Mouse (Mus musculus): ENCODE measurements around the gene Cebpg. TPM values are rescaled to one million over a fixed set of nuclear protein-coding genes. Genes with fewer than 3 reads are reported as not detected.
A peak's percentile ranks its signal among the peaks of the same experiment; 100 is the strongest.

Gene Cebpg
- total RNA-seq (2021), result 10 to 100 TPM; 19.7 to 25.9 TPM
- long read RNA-seq, experiment 1, full-length matches to known transcripts, result 19 of 29 reads
- long read RNA-seq, experiment 1, partial matches to known transcripts, result 0 of 29 reads
- long read RNA-seq, experiment 1, other reads (novel, unspliced or antisense), result 10 of 29 reads
- long read RNA-seq, experiment 2, full-length matches to known transcripts, result 18 of 25 reads
- long read RNA-seq, experiment 2, partial matches to known transcripts, result 0 of 25 reads
- long read RNA-seq, experiment 2, other reads (novel, unspliced or antisense), result 7 of 25 reads

DNA sequence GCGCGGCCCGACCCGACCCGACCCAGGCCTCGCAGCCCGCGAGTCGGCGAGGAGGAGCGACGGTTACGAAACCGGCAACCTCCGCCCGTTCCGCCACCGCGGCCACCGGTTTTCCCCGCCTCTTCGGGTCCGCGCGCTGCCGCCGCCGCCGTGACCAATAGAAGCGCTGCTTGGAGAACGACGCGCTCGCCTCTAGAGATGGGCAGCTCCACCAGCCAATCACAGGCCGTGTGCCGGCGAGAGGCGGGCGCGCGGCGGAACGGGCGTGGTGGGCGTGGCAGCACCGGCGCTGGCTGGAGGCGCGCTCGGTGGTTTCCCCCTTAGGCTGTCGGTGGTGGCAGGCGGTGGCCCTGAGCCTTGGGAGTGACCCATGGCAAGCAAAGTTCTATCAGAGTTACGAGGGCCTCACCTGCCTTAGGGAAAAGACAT is at the start of gene Cebpg:
Gene Cebpg (minus strand): TSS at position 138 of the 429 bp plus-strand sequence.
- DNase-seq, result peak; percentile 97

GRCm38 (mm10) chr7:35099528-35099927 is 43.2 kb upstream of the Cebpg start:
- DNase-seq, result no peak

- no peak for DNase-seq
These were observed 42.4 kb upstream of the Cebpg start for GRCm38 (mm10) chr7:35098777-35099176.

DNA sequence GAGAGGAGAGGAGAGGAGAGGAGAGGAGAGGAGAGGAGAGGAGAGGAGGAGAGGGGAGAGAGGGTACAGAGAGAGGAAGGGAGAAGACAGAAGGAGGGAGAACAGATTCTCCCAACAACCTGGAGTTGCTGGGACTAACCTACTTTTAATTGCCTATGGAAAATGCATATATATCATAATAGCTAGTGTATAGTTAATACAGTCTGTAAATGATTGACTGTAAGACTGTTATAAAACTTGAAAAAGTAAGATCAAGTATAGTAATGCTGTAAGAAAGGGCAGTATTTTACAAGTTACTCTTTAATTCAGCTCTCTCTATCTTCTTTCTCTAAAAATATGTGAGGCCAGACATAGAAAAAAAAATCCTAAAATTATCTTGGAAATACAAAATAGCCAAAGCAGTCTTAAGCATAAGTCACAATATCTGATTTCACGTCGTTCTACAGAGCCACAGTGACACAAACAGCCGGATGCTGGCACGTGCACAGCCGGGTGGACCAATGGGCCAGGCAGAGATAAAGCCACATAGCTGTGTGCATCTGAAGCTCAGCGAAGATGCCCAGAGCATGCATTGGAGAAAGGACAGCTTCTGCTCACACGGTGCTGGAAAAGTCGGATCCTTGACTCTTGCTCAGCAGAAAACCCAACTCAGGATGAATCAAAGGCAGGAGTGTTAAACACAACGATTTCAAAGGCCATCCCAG is 38.8 kb upstream of the Cebpg start:
- no peak for DNase-seq

DNA sequence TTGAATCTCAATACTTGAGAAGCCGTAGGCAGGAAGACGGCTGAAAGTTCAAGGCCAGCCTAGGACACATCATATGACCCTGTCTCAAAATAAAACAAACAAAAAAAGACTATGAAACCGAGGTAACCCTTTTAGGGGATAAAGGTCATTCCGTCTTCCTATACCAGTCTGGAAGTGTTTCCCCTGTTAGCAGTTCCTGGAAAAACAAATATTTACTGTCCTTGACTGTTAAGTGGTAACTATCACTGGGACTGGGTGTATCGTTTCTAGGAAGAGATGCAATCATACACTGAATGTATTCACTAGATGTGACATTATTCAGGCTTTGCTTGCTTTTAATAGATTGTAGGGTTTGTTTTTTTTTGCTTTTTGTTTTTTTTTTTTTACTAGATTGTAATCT is 34.2 kb upstream of the Cebpg start:
- DNase-seq, result no peak

DNA sequence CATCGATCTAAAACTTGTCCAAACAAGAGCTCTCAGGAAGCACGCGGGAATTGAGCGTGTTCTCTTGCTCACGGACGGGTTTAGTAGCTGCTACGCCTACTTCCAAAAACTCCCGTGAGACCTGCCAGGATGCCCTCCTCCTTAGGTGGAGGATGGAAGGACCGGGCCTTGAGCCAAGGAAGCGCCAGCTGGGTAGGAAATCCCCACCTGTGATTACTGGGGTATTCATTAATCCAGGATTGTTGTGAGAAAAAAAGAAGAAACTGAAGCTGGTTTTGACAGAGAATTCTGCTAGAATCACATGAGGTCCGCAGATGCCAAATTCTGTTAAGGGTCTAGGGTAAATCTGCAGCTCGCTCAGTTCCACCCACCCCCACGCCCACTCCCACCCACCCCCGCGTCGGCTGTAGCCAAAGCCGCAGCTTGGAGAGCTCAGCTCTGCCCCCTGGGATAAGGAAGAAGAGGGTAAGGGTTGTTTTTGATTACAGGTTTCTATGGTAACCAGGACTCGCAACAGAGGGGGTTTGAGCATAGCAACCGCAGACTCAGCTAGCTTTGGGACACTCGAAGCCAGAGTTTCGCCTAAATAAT is 30.0 kb upstream of the Cebpg start:
- DNase-seq, result no peak

DNA sequence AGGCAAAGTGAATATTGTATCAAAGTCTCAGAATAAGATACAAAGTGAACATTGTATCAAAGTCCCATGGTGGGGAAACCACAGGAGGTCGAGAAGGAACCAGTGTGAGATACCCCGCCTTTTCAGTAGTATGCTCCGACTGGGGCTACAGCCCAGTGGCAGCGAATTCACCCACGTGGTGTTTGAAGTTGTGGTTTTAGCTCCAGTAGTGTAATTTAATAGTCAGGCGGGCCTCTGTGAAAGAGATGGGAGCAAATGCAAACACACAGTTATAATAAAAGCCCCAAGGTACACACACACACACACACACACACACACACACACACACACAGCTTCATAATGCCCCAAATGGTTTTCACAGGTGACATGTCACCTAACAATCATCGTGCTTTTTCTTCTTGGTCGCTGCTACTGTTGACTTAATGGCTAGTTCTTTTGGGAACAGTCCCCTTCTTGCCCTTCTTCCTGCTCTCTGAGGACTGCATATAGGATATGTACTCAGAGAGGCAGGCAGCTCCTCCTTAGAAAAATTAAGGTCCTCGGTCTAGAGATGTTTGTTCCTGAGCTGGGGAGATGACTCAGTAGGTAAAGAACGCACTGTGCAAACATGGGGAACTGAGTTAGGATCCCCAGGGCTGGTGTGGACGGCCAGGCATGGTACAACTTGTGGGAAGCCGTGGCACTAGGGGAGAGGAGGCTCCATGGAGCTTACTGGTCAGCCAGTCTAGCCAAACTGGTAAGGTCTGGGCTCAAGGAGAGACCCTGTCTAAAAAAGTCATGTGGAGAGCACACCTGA is 28.4 kb upstream of the Cebpg start:
- no peak for DNase-seq

DNA sequence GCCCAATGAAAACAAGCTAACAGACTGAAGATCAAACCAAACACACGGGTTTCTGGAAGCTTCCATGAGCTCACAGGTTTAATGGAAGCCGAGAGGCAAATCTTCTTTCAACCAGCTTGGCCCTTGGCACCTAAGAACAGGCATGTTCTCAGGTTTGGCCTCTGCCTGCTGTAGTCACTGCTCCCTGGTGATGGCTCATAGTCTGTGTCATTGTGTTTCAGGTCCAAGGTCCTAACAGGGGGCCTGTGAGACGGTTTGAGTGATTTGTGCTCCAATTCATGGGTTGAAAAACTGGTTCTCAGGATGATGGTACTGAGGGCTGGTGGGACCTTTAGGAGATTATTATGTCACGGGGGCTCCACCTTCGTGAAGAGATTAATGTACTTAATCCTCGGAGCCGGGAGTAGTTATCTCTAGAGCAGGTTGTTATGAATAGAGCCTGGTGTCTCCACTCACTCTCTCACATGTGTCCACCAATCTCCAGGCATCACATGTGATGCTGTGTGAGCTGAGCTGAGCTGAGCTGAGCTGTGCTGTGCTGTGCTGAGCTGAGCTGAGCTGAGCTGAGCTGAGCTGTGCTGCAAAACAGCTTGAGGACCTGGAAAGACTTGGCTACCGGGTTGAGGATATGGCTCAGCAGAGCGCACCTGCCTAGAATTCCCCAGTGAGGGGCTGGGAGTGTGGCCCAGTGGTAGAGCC is 25.2 kb upstream of the Cebpg start:
- no peak for DNase-seq

- DNase-seq, result peak; percentile 17
These were observed 24.5 kb upstream of the Cebpg start for GRCm38 (mm10) chr7:35080843-35081338.

DNA sequence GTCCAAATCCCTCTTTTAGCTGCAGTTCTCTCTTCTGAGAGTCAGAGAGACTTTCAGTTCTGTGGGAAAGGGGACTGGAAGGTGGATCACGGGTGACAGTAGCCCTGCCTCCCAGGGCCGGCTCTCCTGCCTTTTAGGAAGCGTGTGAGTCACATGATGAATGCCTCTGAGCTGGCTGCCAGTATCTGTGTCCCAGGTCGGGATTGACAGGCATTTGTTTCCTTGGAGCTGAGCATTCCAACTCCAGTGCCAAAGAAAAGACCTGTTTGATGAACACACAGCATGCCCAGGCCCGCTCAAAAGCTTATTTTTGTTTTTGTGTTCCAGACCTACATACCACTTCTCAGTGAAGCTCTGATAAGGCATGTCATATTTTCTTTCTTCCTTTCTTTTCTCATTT is 20.3 kb upstream of the Cebpg start:
- no peak for DNase-seq

- no peak for DNase-seq
These were observed 10.4 kb upstream of the Cebpg start for GRCm38 (mm10) chr7:35066640-35067212.

DNA sequence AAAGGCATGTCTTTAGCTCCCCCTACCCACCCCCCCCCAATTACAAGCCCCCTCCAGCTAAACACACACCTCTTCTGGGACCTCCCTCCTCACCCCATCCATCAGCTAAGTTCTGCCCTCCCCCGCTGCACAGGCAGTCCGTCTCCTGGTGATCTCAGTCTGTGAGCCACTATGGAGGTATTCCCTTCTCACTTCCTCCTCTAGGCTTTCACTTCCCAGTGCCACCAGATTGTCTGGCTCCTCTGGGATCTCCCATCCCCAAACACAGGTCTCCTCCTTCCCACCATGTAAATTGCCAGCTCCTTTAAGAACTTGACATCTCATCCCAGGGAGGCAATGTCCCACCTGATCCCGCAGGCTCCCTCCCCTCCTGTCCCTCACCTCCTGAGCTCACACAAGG is 9.6 kb upstream of the Cebpg start:
- no peak for DNase-seq

- peak; percentile 34 for DNase-seq
These were observed 8.2 kb upstream of the Cebpg start for GRCm38 (mm10) chr7:35064286-35065258.

DNA sequence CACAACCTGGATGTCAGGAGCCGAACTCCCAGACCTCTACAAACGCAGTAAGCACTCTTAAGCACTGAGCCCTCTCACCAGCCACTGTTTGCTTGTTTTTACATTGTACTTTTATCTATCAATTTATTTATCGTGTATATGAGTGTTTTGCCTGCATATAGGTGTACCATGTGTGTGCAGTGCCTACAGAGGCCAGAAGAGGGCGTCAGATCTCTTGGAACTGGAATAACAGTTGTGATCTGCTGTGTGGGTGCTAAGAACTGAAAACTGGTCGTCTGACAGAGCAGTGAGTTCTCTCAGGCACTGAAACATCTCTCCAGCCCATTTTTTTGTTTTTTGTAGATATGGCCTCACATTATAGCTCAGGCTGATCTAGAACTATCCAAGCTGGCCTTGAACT is 3.1 kb upstream of the Cebpg start:
- DNase-seq, result no peak

- no peak for DNase-seq
These were observed 2.0 kb upstream of the Cebpg start for GRCm38 (mm10) chr7:35058329-35058728.

DNA sequence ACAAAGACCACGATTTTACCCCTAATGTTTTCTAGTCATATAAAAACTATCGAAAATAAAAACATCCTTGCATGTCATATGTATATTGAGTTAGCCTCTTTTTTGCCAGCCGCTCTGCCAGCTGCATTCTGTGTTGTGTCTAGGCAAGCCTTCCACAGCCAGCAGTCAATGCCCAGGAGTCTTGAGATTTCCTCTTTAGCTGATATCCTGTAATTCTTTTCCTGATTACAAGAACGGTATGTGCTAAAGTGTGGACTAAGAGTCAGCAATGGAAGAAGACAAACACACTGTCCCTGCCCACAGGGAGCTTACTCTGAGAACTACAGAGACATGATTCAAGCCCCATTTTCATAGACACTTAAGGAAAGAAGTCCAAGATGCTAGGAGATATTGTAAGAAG is 1.2 kb upstream of the Cebpg start:
- no peak for DNase-seq

GRCm38 (mm10) chr7:35056999-35057398 is 626 bp upstream of the Cebpg start:
- no peak for DNase-seq

DNA sequence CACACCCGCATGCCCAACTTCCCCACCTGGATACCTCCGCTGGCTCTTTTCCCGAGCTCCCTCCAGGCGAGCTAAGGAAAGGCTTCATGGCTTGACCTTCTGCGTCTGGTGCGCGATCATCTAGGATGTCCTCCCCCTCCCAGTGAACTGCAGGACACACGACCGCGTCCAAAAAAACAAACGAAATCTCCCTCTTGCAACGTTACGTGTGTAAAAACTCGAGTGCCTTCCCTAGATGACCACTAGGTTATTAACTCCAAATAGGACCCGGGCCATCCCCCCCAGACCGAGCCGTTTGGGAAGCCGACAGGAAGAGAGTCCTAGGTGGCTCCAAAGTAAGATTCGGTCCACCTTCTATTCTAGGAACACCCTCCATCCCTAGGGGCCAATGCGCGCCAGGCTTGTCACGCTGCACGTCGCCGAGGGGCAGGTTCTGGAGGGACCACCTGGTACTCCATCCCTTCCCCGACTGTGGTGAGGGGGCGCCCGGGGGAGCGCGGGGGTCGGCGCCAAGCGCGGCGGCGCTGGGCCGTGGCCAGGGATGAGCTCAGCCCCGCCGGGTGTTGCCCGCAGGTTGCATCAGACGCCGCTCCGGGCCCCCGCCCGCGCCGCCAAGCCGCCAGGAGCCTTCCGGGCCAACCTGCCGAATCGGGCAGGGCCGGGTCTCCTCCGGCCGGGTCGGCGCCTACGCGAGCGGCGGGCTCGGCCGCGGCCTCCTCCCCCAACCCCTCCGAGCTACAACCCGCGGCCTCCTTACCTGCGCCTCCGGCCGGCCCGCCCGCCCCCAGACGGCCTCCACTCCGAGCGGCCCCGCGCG is 546 bp downstream of the Cebpg start:
- DNase-seq, result peak; percentile 67

GRCm38 (mm10) chr7:35054977-35055618 is 1.3 kb downstream of the Cebpg start:
- no peak for DNase-seq
